ENCODE assay signal across 8 mouse cellular contexts in genomic region chr5:5379870-5380730, GRCm38 (mm10). TPM values are rescaled to one million over a fixed set of nuclear protein-coding genes. Genes with fewer than 3 reads are reported as not detected.
A peak's percentile ranks its signal among the peaks of the same experiment; 100 is the strongest.
DNase-seq lines count a peak whose midpoint lies in the region; ATAC-seq lines count a peak whose summit lies in the region.

No protein-coding gene starts in this region.

- peak overlapping the region; percentile 74 for H3K4me3 ChIP-seq in embryonic facial prominence, embryonic 14.5 days (ENCODE audit: low read depth, low read length)
- H3K4me3 ChIP-seq in heart, embryonic 11.5 days (ENCODE audit: low read depth, low read length) = peak overlapping the region; percentile 77
- H3K4me3 ChIP-seq in kidney, embryonic 16.5 days (ENCODE audit: low read length) = peak overlapping the region; percentile 75
- peak overlapping the region; percentile 74 for H3K4me3 ChIP-seq in liver, embryonic 11.5 days (ENCODE audit: low read depth, low read length)
- H3K4me3 ChIP-seq in stomach, embryonic 16.5 days (replicated peaks; ENCODE audit: low read length) = peak overlapping the region; percentile 82

- no peaks in the 10 kb centered on the region for H3K9me3 ChIP-seq in embryonic facial prominence, embryonic 14.5 days (ENCODE audit: control insufficient read depth, low read length)
- H3K9me3 ChIP-seq in heart, embryonic 11.5 days (replicated peaks; ENCODE audit: control insufficient read depth, low read length) = no peaks in the 10 kb centered on the region
- no peaks in the 10 kb centered on the region for H3K9me3 ChIP-seq in kidney, embryonic 16.5 days (ENCODE audit: low read length)
- no peaks in the 10 kb centered on the region for H3K9me3 ChIP-seq in liver, embryonic 11.5 days (ENCODE audit: control insufficient read depth, low read length)
- H3K9me3 ChIP-seq in stomach, embryonic 16.5 days (replicated peaks; ENCODE audit: control insufficient read depth, low read length) = no peaks in the 10 kb centered on the region

- peak; percentile 94 for ATAC-seq in embryonic facial prominence, embryonic 14.5 days (ENCODE audit: low read depth)
- ATAC-seq in heart, embryonic 11.5 days (replicated peaks; ENCODE audit: insufficient number of reproducible peaks, low FRiP score, low TSS enrichment) = peak; percentile 80
- ATAC-seq in kidney, embryonic 16.5 days (ENCODE audit: low FRiP score, low TSS enrichment) = peak; percentile 93
- peak; percentile 82 for ATAC-seq in liver, embryonic 11.5 days (replicated peaks; ENCODE audit: low FRiP score)
- peak; percentile 47 for ATAC-seq in monocyte, adult 5-6 weeks (replicated peaks; ENCODE audit: insufficient number of reproducible peaks, low FRiP score, low TSS enrichment, poor library complexity, severe bottlenecking)
- peak; percentile 93 for ATAC-seq in stomach, embryonic 16.5 days (ENCODE audit: insufficient read depth, low FRiP score)

- WGBS in embryonic facial prominence, embryonic 14.5 days = 0% methylated on average over 31 of the region's 128 CpGs
- WGBS in heart, embryonic 11.5 days (ENCODE audit: insufficient replicate concordance) = under 1% methylated on average over 71 of the region's 128 CpGs
- under 1% methylated on average over 54 of the region's 128 CpGs for WGBS in kidney, embryonic 16.5 days
- under 1% methylated on average over 118 of the region's 128 CpGs for WGBS in liver, embryonic 11.5 days
- under 1% methylated on average over 116 of the region's 128 CpGs for WGBS in stomach, embryonic 16.5 days

- peak overlapping the region; percentile 94 for H3K9ac ChIP-seq in embryonic facial prominence, embryonic 14.5 days (ENCODE audit: low read depth, low read length)
- H3K9ac ChIP-seq in heart, embryonic 11.5 days (ENCODE audit: low read depth, low read length) = peak overlapping the region; percentile 89
- H3K9ac ChIP-seq in kidney, embryonic 16.5 days (replicated peaks; ENCODE audit: low read length) = peak overlapping the region; percentile 93
- peak overlapping the region; percentile 71 for H3K9ac ChIP-seq in liver, embryonic 11.5 days (ENCODE audit: low read depth, low read length)
- peak overlapping the region; percentile 94 for H3K9ac ChIP-seq in stomach, embryonic 16.5 days (ENCODE audit: low read length)

- H3K4me2 ChIP-seq in embryonic facial prominence, embryonic 14.5 days (ENCODE audit: low read depth, low read length) = peak overlapping the region; percentile 75
- peak overlapping the region; percentile 77 for H3K4me2 ChIP-seq in heart, embryonic 11.5 days
- peak overlapping the region; percentile 89 for H3K4me2 ChIP-seq in kidney, embryonic 16.5 days (replicated peaks; ENCODE audit: low read depth, low read length)
- H3K4me2 ChIP-seq in liver, embryonic 11.5 days = peak overlapping the region; percentile 87
- peak overlapping the region; percentile 84 for H3K4me2 ChIP-seq in stomach, embryonic 16.5 days (ENCODE audit: low read depth, low read length)

- peak overlapping the region; percentile 95 for H3K27ac ChIP-seq in embryonic facial prominence, embryonic 14.5 days (replicated peaks; ENCODE audit: low read depth, low read length)
- peak overlapping the region; percentile 88 for H3K27ac ChIP-seq in heart, embryonic 11.5 days (ENCODE audit: low read depth, low read length)
- peak overlapping the region; percentile 84 for H3K27ac ChIP-seq in kidney, embryonic 16.5 days (ENCODE audit: low read length)
- peak overlapping the region; percentile 74 for H3K27ac ChIP-seq in liver, embryonic 11.5 days (ENCODE audit: low read depth, low read length)
- peak overlapping the region; percentile 84 for H3K27ac ChIP-seq in stomach, embryonic 16.5 days (ENCODE audit: low read length)

- peaks cover 15% of the 10 kb centered on the region for H3K4me1 ChIP-seq in embryonic facial prominence, embryonic 14.5 days (ENCODE audit: control insufficient read depth, insufficient read depth, low read length)
- 0 out of 2 replicates have a peak, but pooled peaks cover 4% of the 10 kb centered on the region for H3K4me1 ChIP-seq in heart, embryonic 11.5 days (ENCODE audit: control insufficient read depth, insufficient read depth, low read length)
- peaks cover 13% of the 10 kb centered on the region; the same call in 1 of the 2 replicates for H3K4me1 ChIP-seq in kidney, embryonic 16.5 days (ENCODE audit: insufficient read depth, low read length)
- H3K4me1 ChIP-seq in liver, embryonic 11.5 days (replicated peaks; ENCODE audit: control insufficient read depth, insufficient read depth, low read length) = no peaks in the 10 kb centered on the region
- peaks cover 13% of the 10 kb centered on the region for H3K4me1 ChIP-seq in stomach, embryonic 16.5 days (ENCODE audit: control insufficient read depth, insufficient read depth, low read length)

- no peaks in the 10 kb centered on the region for H3K27me3 ChIP-seq in embryonic facial prominence, embryonic 14.5 days (replicated peaks; ENCODE audit: control insufficient read depth, insufficient read depth, low read length)
- no peaks in the 10 kb centered on the region for H3K27me3 ChIP-seq in heart, embryonic 11.5 days (ENCODE audit: control insufficient read depth, insufficient read depth, low read length)
- H3K27me3 ChIP-seq in kidney, embryonic 16.5 days (ENCODE audit: insufficient read depth, low read length) = 0 out of 2 replicates have a peak, but pooled peaks cover 4% of the 10 kb centered on the region
- H3K27me3 ChIP-seq in liver, embryonic 11.5 days (replicated peaks; ENCODE audit: control insufficient read depth, insufficient read depth, low read length) = peaks cover 16% of the 10 kb centered on the region
- no peaks in the 10 kb centered on the region for H3K27me3 ChIP-seq in stomach, embryonic 16.5 days (ENCODE audit: control insufficient read depth, insufficient read depth, low read length)

- peak; percentile 43 for DNase-seq in layer of hippocampus, adult 11-12 months (ENCODE audit: low spot score)
- DNase-seq in layer of hippocampus, adult 9-10 months (ENCODE audit: low spot score) = no peak
- peak; percentile 79 for DNase-seq in embryonic facial prominence, embryonic 14.5 days (ENCODE audit: low spot score)
- peak; percentile 69 for DNase-seq in liver, embryonic 11.5 days (ENCODE audit: low spot score)

- H3K36me3 ChIP-seq in embryonic facial prominence, embryonic 14.5 days (ENCODE audit: control insufficient read depth, insufficient read depth, low read length) = no peaks in the 10 kb centered on the region
- H3K36me3 ChIP-seq in heart, embryonic 11.5 days (ENCODE audit: control insufficient read depth, insufficient read depth, low read length) = no peaks in the 10 kb centered on the region
- H3K36me3 ChIP-seq in kidney, embryonic 16.5 days (ENCODE audit: insufficient read depth, low read length) = no peaks in the 10 kb centered on the region
- no peaks in the 10 kb centered on the region for H3K36me3 ChIP-seq in liver, embryonic 11.5 days (ENCODE audit: control insufficient read depth, insufficient read depth, low read length)
- no peaks in the 10 kb centered on the region for H3K36me3 ChIP-seq in stomach, embryonic 16.5 days (ENCODE audit: control insufficient read depth, insufficient read depth, low read length)

RNA-seq across cellular contexts. Expression of gene Cdk14, which starts 40.0 kb away (rescaled TPM):
- 33.8 and 34.0 TPM in 2 replicates for polyA plus RNA-seq in embryonic facial prominence, embryonic 14.5 days (2014; fragmentation: Nextera tagmentation; extraction: Ambion mirVana)
- polyA plus RNA-seq in heart, embryonic 11.5 days (2014; fragmentation: Nextera tagmentation; extraction: Ambion mirVana) = 20.1 and 22.7 TPM in 2 replicates
- 10.2 and 11.4 TPM in 2 replicates for polyA plus RNA-seq in kidney, embryonic 16.5 days (2015; fragmentation: Nextera tagmentation; extraction: Ambion mirVana)
- polyA plus RNA-seq in liver, embryonic 11.5 days (2014; fragmentation: Nextera tagmentation; extraction: Ambion mirVana) = 6.9 and 8.0 TPM in 2 replicates
- total RNA-seq in monocyte, adult 5-6 weeks (2017) = 28.1 to 79.9 TPM (median 43.7 TPM) in 3 replicates
- polyA plus RNA-seq in stomach, embryonic 16.5 days (2015; fragmentation: Nextera tagmentation; extraction: Ambion mirVana) = 14.4 and 14.7 TPM in 2 replicates
